Mouse (Mus musculus): ENCODE results near the gene Ptprk. TPM values are rescaled to one million over a fixed set of nuclear protein-coding genes. Genes with fewer than 3 reads are reported as not detected.

The Ptprk gene
- polyA plus RNA-seq, 1 experiment from 2014 or later: 29.6 TPM

DNA sequence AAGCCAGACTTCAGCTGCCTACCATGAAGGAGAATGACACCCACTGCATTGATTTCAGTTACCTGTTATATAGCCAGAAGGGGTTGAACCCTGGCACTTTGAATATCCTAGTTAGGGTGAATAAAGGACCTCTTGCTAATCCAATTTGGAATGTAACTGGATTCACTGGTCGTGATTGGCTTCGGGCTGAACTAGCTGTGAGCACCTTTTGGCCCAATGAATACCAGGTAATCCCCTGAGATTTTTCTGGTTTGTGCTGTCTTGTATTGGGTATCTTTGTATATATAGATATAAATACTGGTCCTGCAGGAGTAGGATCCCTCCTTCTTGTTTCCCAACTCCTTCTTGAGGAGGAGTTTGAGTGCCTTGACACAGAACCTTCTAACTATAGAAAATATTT, 188.9 kb downstream of the Ptprk start:
- Histone ChIP-seq H3K27me3 (ENCODE audit: control insufficient read depth, insufficient read depth, low read length) (no peaks in the 10 kb centered on the region), H3K9ac (ENCODE audit: low read depth, low read length) (no peak overlapping the region), H3K36me3 (ENCODE audit: control insufficient read depth, insufficient read depth, low read length) (no peaks in the 10 kb centered on the region), H3K4me1 (replicated peaks; ENCODE audit: control insufficient read depth, insufficient read depth, low read length) (no peaks in the 10 kb centered on the region), H3K9me3 (ENCODE audit: control insufficient read depth, low read length) (no peaks in the 10 kb centered on the region), H3K4me3 (ENCODE audit: low read depth, low read length) (no peak overlapping the region), H3K4me2 (replicated peaks; ENCODE audit: low read depth, low read length) (no peak overlapping the region), H3K27ac (ENCODE audit: low read depth, low read length) (no peak overlapping the region)
- 98% methylated on average over 2 of the region's 2 CpGs for WGBS
- no peak for ATAC-seq (ENCODE audit: low FRiP score)
- DNase-seq (ENCODE audit: low spot score): no peak

DNA sequence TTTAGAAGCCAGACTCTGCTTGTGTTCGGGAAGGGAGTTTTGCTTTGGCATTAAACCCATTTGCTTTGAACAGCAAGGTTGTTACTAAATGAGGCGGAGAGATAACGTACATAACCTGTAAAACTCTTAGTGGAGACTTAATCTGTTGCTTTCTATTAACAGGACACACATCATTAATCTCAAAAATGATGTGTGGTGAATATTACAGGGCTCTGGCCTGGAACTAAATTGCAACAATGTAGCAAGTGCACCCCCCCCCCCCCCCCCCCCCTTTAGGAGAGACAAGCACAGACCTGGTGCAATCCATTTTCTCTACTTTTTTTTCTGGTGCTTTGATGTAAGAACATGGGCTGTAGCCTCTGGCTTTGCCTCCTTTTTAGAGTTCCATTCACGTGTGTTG, 195.7 kb downstream of the Ptprk start:
- H3K9me3 ChIP-seq (ENCODE audit: control insufficient read depth, low read length): no peaks in the 10 kb centered on the region
- H3K9ac ChIP-seq (ENCODE audit: low read depth, low read length): no peak overlapping the region
- no peaks in the 10 kb centered on the region for H3K36me3 ChIP-seq (ENCODE audit: control insufficient read depth, insufficient read depth, low read length)
- no peak overlapping the region for H3K4me3 ChIP-seq (ENCODE audit: low read depth, low read length)
- H3K4me1 ChIP-seq (replicated peaks; ENCODE audit: control insufficient read depth, insufficient read depth, low read length): no peaks in the 10 kb centered on the region
- no peak for ATAC-seq (ENCODE audit: low FRiP score)
- H3K4me2 ChIP-seq (replicated peaks; ENCODE audit: low read depth, low read length): no peak overlapping the region
- H3K27ac ChIP-seq (ENCODE audit: low read depth, low read length): no peak overlapping the region
- no peak for DNase-seq (ENCODE audit: low spot score)
- H3K27me3 ChIP-seq (ENCODE audit: control insufficient read depth, insufficient read depth, low read length): no peaks in the 10 kb centered on the region
- 83% methylated on average over 4 of the region's 4 CpGs for WGBS

DNA sequence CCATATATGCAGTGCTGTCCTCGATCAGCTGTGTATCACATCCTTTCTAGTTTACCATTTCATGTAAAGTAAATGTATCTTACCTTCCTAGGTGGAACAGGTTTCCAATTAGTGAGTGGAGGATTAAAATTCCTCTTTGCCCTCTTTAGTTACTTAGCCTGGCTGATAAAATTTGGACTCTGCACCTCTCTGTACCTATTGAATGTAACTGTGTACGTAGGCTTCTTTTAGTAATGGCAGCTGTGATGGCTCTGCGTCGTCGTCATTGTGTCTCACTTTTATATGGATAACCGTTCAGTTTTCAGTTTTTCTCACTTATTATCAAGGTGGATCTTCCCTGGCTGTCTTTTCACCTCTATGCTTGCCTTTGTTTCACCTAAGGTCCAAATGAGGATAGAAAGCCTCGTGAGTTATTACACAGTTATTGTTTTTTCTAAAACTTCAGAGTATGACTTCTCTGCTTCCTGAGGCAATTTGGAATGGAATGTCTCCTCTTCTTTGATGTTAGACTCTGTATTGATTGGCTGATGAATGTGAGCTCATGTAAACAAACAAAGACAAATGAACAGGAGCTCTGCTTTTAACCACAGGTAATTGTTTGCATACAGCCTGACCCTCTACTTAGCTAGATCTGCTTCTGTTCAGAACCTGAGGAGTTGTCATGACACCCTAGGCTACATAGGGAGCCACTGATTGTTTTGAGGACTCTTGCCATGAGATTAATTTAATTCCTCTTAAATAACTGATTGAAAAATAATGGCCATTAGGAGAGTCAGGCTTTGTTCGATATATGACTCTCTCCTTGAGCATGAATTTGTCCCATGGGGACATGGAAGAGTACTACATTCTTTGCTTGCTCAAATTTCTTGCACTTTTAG, 197.3 kb downstream of the Ptprk start:
- H3K9me3 ChIP-seq (ENCODE audit: control insufficient read depth, low read length): no peaks in the 10 kb centered on the region
- no peaks in the 10 kb centered on the region for H3K4me1 ChIP-seq (replicated peaks; ENCODE audit: control insufficient read depth, insufficient read depth, low read length)
- 86% methylated on average over 8 of the region's 8 CpGs for WGBS
- no peak overlapping the region for H3K4me3 ChIP-seq (ENCODE audit: low read depth, low read length)
- no peaks in the 10 kb centered on the region for H3K27me3 ChIP-seq (ENCODE audit: control insufficient read depth, insufficient read depth, low read length)
- DNase-seq (ENCODE audit: low spot score): no peak
- H3K36me3 ChIP-seq (ENCODE audit: control insufficient read depth, insufficient read depth, low read length): no peaks in the 10 kb centered on the region
- no peak for ATAC-seq (ENCODE audit: low FRiP score)
- no peak overlapping the region for H3K4me2 ChIP-seq (replicated peaks; ENCODE audit: low read depth, low read length)
- no peak overlapping the region for H3K27ac ChIP-seq (ENCODE audit: low read depth, low read length)
- no peak overlapping the region for H3K9ac ChIP-seq (ENCODE audit: low read depth, low read length)

DNA sequence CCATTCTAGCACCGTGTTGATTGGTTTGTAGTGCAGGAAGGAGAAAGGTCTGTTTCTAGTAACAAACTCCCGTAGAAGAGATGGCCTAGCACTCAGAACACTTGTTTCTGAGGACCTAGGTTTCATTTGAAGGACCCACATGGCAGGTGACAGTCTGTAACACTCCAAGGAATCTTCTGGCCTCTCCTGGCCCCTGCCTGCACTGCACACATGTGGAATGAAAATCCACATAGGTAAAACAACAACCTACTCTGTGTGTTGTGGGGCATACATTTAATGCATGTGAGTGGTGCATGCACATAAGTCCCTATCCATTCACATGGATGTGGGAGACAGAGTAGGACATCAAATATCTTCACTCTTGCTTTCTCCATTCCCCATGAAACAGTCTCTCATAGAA, 204.1 kb downstream of the Ptprk start:
- WGBS: 90% methylated on average over 2 of the region's 2 CpGs
- ATAC-seq (ENCODE audit: low FRiP score): no peak
- DNase-seq (ENCODE audit: low spot score): no peak

DNA sequence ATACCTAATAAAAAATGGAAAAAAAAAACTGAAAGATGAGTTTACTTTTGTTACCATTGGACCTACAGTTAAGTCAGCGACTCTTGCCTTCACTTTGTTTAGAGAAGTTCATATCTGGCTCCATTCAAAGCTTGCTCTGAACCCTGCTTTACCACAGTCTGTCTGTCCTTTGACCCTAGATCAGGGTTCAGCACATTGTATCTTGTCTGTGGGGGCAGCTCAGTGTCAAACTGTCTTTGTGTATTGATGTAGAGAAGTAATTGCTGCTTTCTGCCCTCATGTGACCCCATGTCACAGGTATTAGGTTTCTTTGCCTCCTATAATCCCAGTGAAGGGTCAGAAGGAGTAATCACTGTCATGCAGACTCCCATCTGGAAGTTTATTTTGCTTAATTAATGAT, 222.9 kb downstream of the Ptprk start:
- no peak overlapping the region for H3K9ac ChIP-seq (ENCODE audit: low read depth, low read length)
- no peaks in the 10 kb centered on the region for H3K4me1 ChIP-seq (replicated peaks; ENCODE audit: control insufficient read depth, insufficient read depth, low read length)
- H3K4me3 ChIP-seq (ENCODE audit: low read depth, low read length): no peak overlapping the region
- DNase-seq (ENCODE audit: low spot score) (no peak), ATAC-seq (ENCODE audit: low FRiP score) (no peak)
- no peaks in the 10 kb centered on the region for H3K27me3 ChIP-seq (ENCODE audit: control insufficient read depth, insufficient read depth, low read length)
- H3K36me3 ChIP-seq (ENCODE audit: control insufficient read depth, insufficient read depth, low read length): no peaks in the 10 kb centered on the region
- no peak overlapping the region for H3K27ac ChIP-seq (ENCODE audit: low read depth, low read length)
- WGBS: 37% methylated on average over 1 of the region's 1 CpGs
- H3K4me2 ChIP-seq (replicated peaks; ENCODE audit: low read depth, low read length): no peak overlapping the region
- no peaks in the 10 kb centered on the region for H3K9me3 ChIP-seq (ENCODE audit: control insufficient read depth, low read length)

More for the DNA sequence above, 204.1 kb downstream of the Ptprk start:
- H3K4me3 ChIP-seq (ENCODE audit: low read depth, low read length): no peak overlapping the region
- H3K9me3 ChIP-seq (ENCODE audit: control insufficient read depth, low read length): no peaks in the 10 kb centered on the region
- H3K27ac ChIP-seq (ENCODE audit: low read depth, low read length): no peak overlapping the region
- H3K36me3 ChIP-seq (ENCODE audit: control insufficient read depth, insufficient read depth, low read length): no peaks in the 10 kb centered on the region
- no peak overlapping the region for H3K9ac ChIP-seq (ENCODE audit: low read depth, low read length)
- no peaks in the 10 kb centered on the region for H3K27me3 ChIP-seq (ENCODE audit: control insufficient read depth, insufficient read depth, low read length)
- H3K4me1 ChIP-seq (replicated peaks; ENCODE audit: control insufficient read depth, insufficient read depth, low read length): no peaks in the 10 kb centered on the region
- H3K4me2 ChIP-seq (replicated peaks; ENCODE audit: low read depth, low read length): no peak overlapping the region

DNA sequence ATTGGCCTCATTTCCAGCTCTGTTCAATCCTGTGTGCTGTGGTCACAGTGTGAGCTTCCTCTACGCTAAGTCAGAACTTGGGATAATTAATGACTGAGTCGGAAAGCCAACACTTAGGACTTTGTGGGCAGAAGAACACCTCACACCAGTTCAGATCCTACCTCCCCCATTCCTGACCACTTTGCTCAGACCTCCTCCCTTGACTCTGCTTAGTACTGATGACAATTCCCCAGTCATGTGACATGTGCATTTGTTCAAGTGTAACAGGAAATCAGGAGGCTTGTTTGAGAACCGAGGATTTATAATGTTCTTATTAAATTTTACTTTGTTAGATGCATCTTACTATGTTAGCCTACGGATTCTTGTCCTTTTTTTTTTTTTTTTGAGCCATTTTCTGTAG, 224.6 kb downstream of the Ptprk start:
- DNase-seq (ENCODE audit: low spot score): no peak
- no peak overlapping the region for H3K4me3 ChIP-seq (ENCODE audit: low read depth, low read length)
- no peaks in the 10 kb centered on the region for H3K27me3 ChIP-seq (ENCODE audit: control insufficient read depth, insufficient read depth, low read length)
- WGBS: 83% methylated on average over 4 of the region's 4 CpGs
- H3K9ac ChIP-seq (ENCODE audit: low read depth, low read length): no peak overlapping the region
- peak; percentile 22; the same call in 1 of the 2 replicates for ATAC-seq (ENCODE audit: low FRiP score)
- H3K4me2 ChIP-seq (replicated peaks; ENCODE audit: low read depth, low read length): no peak overlapping the region
- no peak overlapping the region for H3K27ac ChIP-seq (ENCODE audit: low read depth, low read length)
- no peaks in the 10 kb centered on the region for H3K9me3 ChIP-seq (ENCODE audit: control insufficient read depth, low read length)
- H3K36me3 ChIP-seq (ENCODE audit: control insufficient read depth, insufficient read depth, low read length): no peaks in the 10 kb centered on the region
- H3K4me1 ChIP-seq (replicated peaks; ENCODE audit: control insufficient read depth, insufficient read depth, low read length): no peaks in the 10 kb centered on the region

DNA sequence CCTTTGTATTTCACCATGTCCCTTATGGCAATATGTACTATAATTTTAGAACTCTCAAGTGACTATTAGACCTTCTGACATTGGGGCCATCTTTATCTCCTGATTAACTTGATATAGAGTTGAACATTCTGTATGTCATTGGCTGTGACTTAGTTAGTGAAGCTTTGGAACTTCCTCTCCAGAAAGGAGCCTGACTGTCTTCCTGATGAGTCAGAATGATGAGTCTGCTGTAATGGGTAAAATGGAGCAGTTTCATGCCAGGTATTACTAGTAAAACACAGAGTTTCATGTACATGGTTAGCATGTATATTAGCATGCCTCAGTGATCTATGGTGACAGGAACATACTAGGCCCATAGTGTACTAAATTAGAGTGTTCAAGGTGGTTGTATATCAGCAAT, 229.2 kb downstream of the Ptprk start:
- DNase-seq (ENCODE audit: low spot score): no peak
- H3K27ac ChIP-seq (ENCODE audit: low read depth, low read length): no peak overlapping the region
- no peaks in the 10 kb centered on the region for H3K4me1 ChIP-seq (replicated peaks; ENCODE audit: control insufficient read depth, insufficient read depth, low read length)
- no peak overlapping the region for H3K4me2 ChIP-seq (replicated peaks; ENCODE audit: low read depth, low read length)
- H3K9me3 ChIP-seq (ENCODE audit: control insufficient read depth, low read length): no peaks in the 10 kb centered on the region
- H3K4me3 ChIP-seq (ENCODE audit: low read depth, low read length): no peak overlapping the region
- H3K9ac ChIP-seq (ENCODE audit: low read depth, low read length): no peak overlapping the region
- H3K27me3 ChIP-seq (ENCODE audit: control insufficient read depth, insufficient read depth, low read length): no peaks in the 10 kb centered on the region
- no peaks in the 10 kb centered on the region for H3K36me3 ChIP-seq (ENCODE audit: control insufficient read depth, insufficient read depth, low read length)
- ATAC-seq (ENCODE audit: low FRiP score): no peak

DNA sequence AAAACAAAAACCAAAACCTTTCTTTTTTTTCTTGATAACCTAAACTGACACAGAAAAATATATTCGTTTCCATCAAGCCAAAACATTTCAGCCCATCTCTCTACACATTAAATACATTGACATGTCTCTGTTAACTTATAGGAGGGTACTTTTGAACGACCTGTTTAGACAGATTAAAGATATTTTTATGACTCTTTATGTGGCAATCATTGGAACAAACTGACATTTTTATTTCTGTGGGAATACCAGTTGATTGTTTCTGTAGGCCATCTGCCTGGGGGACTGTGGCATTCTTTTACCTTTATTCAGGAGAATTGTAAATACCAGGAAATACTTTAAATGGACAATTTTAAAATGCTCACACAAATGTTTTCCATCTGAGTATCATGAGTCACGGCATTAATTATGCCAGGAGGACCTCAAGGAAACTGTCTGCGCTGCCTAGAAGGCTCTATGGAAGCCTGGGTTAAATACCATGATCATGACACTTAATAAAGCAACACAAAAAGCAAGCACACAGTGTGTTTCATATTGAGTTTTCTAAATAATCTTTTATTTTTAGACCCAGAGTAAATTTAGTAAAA, 229.8 kb downstream of the Ptprk start:
- H3K4me1 ChIP-seq (replicated peaks; ENCODE audit: control insufficient read depth, insufficient read depth, low read length): no peaks in the 10 kb centered on the region
- H3K4me3 ChIP-seq (ENCODE audit: low read depth, low read length): no peak overlapping the region
- H3K36me3 ChIP-seq (ENCODE audit: control insufficient read depth, insufficient read depth, low read length): no peaks in the 10 kb centered on the region
- ATAC-seq (ENCODE audit: low FRiP score) (no peak), DNase-seq (ENCODE audit: low spot score) (no peak)
- no peaks in the 10 kb centered on the region for H3K27me3 ChIP-seq (ENCODE audit: control insufficient read depth, insufficient read depth, low read length)
- WGBS: 89% methylated on average over 4 of the region's 4 CpGs
- H3K9me3 ChIP-seq (ENCODE audit: control insufficient read depth, low read length): no peaks in the 10 kb centered on the region
- H3K9ac ChIP-seq (ENCODE audit: low read depth, low read length): no peak overlapping the region
- H3K4me2 ChIP-seq (replicated peaks; ENCODE audit: low read depth, low read length): no peak overlapping the region
- H3K27ac ChIP-seq (ENCODE audit: low read depth, low read length): no peak overlapping the region

Measured in hindbrain, embryonic 11.5 days (tissue).